Mouse (Mus musculus): Measurements from ENCODE around the gene Cyp1a2. TPM values are rescaled to one million over a fixed set of nuclear protein-coding genes. Genes with fewer than 3 reads are reported as not detected.

The Cyp1a2 gene
- total and polyA plus RNA-seq, 3 experiments = not detected

DNA sequence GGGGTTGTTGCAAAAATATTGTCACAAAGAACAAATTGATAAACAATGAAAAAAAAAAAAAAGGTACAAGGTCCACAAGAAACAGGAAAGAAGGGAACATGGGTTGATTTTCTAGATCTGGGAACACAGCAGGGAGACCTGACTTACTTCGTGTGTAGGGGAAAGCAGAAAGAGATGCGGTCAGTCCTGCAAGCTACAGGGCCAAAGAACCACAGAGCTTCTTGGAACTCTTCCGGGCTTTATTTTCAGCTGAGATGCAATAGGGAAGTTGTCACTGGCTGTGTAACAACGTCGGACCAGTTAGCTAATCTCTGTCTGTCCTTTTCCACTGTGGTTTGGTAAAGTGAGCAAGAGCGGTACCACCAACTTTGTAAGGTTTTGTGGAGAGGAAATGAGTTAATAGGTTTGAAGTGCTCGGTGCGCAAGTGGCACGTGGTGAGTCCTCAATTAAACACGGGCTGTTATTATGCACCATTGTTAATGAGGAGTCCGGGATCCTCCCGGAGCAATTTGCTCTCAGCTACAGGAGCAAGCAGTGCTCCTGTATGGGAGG is 36.9 kb downstream of the Cyp1a2 start:
- dilution Hi-C loops (cut with MboI; ENCODE audit: extremely low pct_ligation_motif_present, extremely low pct_unique_long_range_greater_than_20kb, low sequenced_read_pairs) = no loop called here

GRCm38 (mm10) chr9:57644944-57645893 is 38.3 kb downstream of the Cyp1a2 start:
- Histone ChIP-seq H3K9ac (ENCODE audit: insufficient read depth, low read depth) (peak overlapping the region; percentile 92), H3K79me2 (replicated peaks; ENCODE audit: control insufficient read depth, extremely low read depth, insufficient read depth, poor library complexity, severe bottlenecking) (peaks cover 43% of the 10 kb centered on the region), H3K4me3 (replicated peaks in 1 of 3; ENCODE audit: low read depth in 2 of 3, low read length in 2 of 3, poor library complexity in 1 of 3) (peak overlapping the region; percentile 86 to 95 (median 90)), H3K27ac (ENCODE audit: insufficient read depth, low read depth) (peak overlapping the region; percentile 96), H3K27me3 (replicated peaks) (no peaks in the 10 kb centered on the region), H3K4me1 (ENCODE audit: control insufficient read depth in 1 of 2, insufficient read depth in 2 of 2) (peaks cover 20 to 58% of the 10 kb centered on the region in 2 experiments), H3K4me2 (ENCODE audit: insufficient read depth, low read depth, poor library complexity, severe bottlenecking) (peak overlapping the region; percentile 68), H3K9me3 (replicated peaks; ENCODE audit: low read length) (no peaks in the 10 kb centered on the region), H3K36me3 (replicated peaks in 1 of 2; ENCODE audit: control insufficient read depth in 1 of 2, insufficient read depth in 1 of 2, low read length in 1 of 2) (peaks cover 3 to 16% of the 10 kb centered on the region in 2 experiments)
- DNase-seq (ENCODE audit: extremely low read depth) = peak; percentile 83
- in situ Hi-C loops (cut with MboI; ENCODE audit: low pct_ligation_motif_present, low pct_unique_long_range_greater_than_20kb, low sequenced_read_pairs) = no loop called here
- dilution Hi-C loops (cut with MboI; ENCODE audit: extremely low pct_ligation_motif_present, extremely low pct_unique_long_range_greater_than_20kb, low sequenced_read_pairs) = no loop called here
- no peak for TF ChIP-seq TBP (conservative IDR thresholded peaks at IDR 0.05; ENCODE audit: low read depth, low read length)
- no peak for TF ChIP-seq E2F4 (IDR thresholded peaks at IDR 0.05; ENCODE audit: insufficient replicate concordance, low read depth, low read length)
- TF ChIP-seq USF2 (conservative IDR thresholded peaks at IDR 0.05; ENCODE audit: low read depth, low read length) = no peak
- TF ChIP-seq MXI1 (IDR thresholded peaks at IDR 0.05; ENCODE audit: low read depth, low read length) = peak; percentile 52; the same call in 1 of the 2 replicates
- peak; percentile 86 for TF ChIP-seq MAX (IDR thresholded peaks at IDR 0.05; ENCODE audit: low read length)
- TF ChIP-seq CHD2 (IDR thresholded peaks at IDR 0.05; ENCODE audit: low read length) = peak; percentile 89
- peak; percentile 52; the same call in 1 of the 2 replicates for TF ChIP-seq ETS1 (conservative IDR thresholded peaks at IDR 0.05; ENCODE audit: low read depth, low read length)
- TF ChIP-seq NRF1 (IDR thresholded peaks at IDR 0.05; ENCODE audit: low read depth, low read length) = peak; percentile 97
- TF ChIP-seq CTCF (conservative IDR thresholded peaks at IDR 0.05 in 1 of 2, IDR thresholded peaks at IDR 0.05 in 1 of 2; ENCODE audit: low read depth in 2 of 2, low read length in 2 of 2) = peak; percentile 40 to 89; a peak in 3 of 4 replicates
- peak; percentile 76 for TF ChIP-seq SIN3A (IDR thresholded peaks at IDR 0.05; ENCODE audit: low read length)
- TF ChIP-seq USF1 (IDR thresholded peaks at IDR 0.05; ENCODE audit: low read depth, low read length) = no peak
- peak; percentile 64 for TF ChIP-seq RAD21 (IDR thresholded peaks at IDR 0.05; ENCODE audit: low read depth, low read length)
- peak; percentile 85 for TF ChIP-seq ELF1 (IDR thresholded peaks at IDR 0.05; ENCODE audit: low read depth, low read length)
- TF ChIP-seq HCFC1 (IDR thresholded peaks at IDR 0.05; ENCODE audit: low read depth, low read length) = peak; percentile 56
- no peak for TF ChIP-seq GABPA (IDR thresholded peaks at IDR 0.05; ENCODE audit: insufficient replicate concordance, low read depth, low read length)
- no peak for TF ChIP-seq MAFK (IDR thresholded peaks at IDR 0.05; ENCODE audit: insufficient replicate concordance, low read length)
- TF ChIP-seq ZKSCAN1 (IDR thresholded peaks at IDR 0.05; ENCODE audit: borderline replicate concordance, low read depth, low read length) = no peak
- TF ChIP-seq POLR2A (IDR thresholded peaks at IDR 0.05; ENCODE audit: low read depth, low read length) = peak; percentile 72
- TF ChIP-seq JUN (IDR thresholded peaks at IDR 0.05; ENCODE audit: insufficient read depth, low read depth, low read length) = no peak

More for the DNA sequence above, 36.9 kb downstream of the Cyp1a2 start:
- peak overlapping the region; percentile 18; the same call in 1 of the 2 replicates for H3K4me2 ChIP-seq (ENCODE audit: insufficient read depth, low read depth, poor library complexity, severe bottlenecking)
- H3K27ac ChIP-seq (ENCODE audit: insufficient read depth, low read depth) = peak overlapping the region; percentile 52
- H3K27me3 ChIP-seq (replicated peaks) = no peaks in the 10 kb centered on the region
- H3K9ac ChIP-seq (ENCODE audit: insufficient read depth, low read depth) = peak overlapping the region; percentile 35; the same call in 1 of the 2 replicates
- H3K36me3 ChIP-seq (replicated peaks in 1 of 2; ENCODE audit: control insufficient read depth in 1 of 2, insufficient read depth in 1 of 2, low read length in 1 of 2) = peaks cover 1 to 10% of the 10 kb centered on the region in 2 experiments
- H3K4me3 ChIP-seq (replicated peaks in 1 of 3; ENCODE audit: low read depth in 2 of 3, low read length in 2 of 3, poor library complexity in 1 of 3) = peak overlapping the region in 1 of 3 experiments; percentile 19
- peak; percentile 85 for DNase-seq (ENCODE audit: extremely low read depth)
- in situ Hi-C loops (cut with MboI; ENCODE audit: low pct_ligation_motif_present, low pct_unique_long_range_greater_than_20kb, low sequenced_read_pairs) = no loop called here
- TF ChIP-seq HCFC1 (IDR thresholded peaks at IDR 0.05; ENCODE audit: low read depth, low read length) = peak; percentile 50
- TF ChIP-seq TBP (conservative IDR thresholded peaks at IDR 0.05; ENCODE audit: low read depth, low read length) = 0 out of 2 replicates have a peak, but pooled peaks have one; percentile 50
- peak; percentile 93 for TF ChIP-seq MAX (IDR thresholded peaks at IDR 0.05; ENCODE audit: low read length)
- 0 out of 2 replicates have a peak, but pooled peaks have one; percentile 46 for TF ChIP-seq E2F4 (IDR thresholded peaks at IDR 0.05; ENCODE audit: insufficient replicate concordance, low read depth, low read length)
- TF ChIP-seq ZMIZ1 (IDR thresholded peaks at IDR 0.05; ENCODE audit: low read depth, low read length) = no peak
- TF ChIP-seq EP300 (IDR thresholded peaks at IDR 0.05; ENCODE audit: low read length) = peak; percentile 43
- peak; percentile 36; the same call in 1 of the 2 replicates for TF ChIP-seq NELFE (IDR thresholded peaks at IDR 0.05; ENCODE audit: low read depth, low read length)
- TF ChIP-seq CHD2 (IDR thresholded peaks at IDR 0.05; ENCODE audit: low read length) = no peak
- TF ChIP-seq MAFK (IDR thresholded peaks at IDR 0.05; ENCODE audit: insufficient replicate concordance, low read length) = no peak
- peak; percentile 82 for TF ChIP-seq ETS1 (conservative IDR thresholded peaks at IDR 0.05; ENCODE audit: low read depth, low read length)
- TF ChIP-seq TCF12 (IDR thresholded peaks at IDR 0.05; ENCODE audit: low read depth, low read length) = peak; percentile 55; the same call in 1 of the 2 replicates
- 0 out of 2 replicates have a peak, but pooled peaks have one; percentile 24 for TF ChIP-seq KAT2A (IDR thresholded peaks at IDR 0.05; ENCODE audit: insufficient replicate concordance, low read length)
- no peak for TF ChIP-seq ZNF384 (IDR thresholded peaks at IDR 0.05; ENCODE audit: low read depth, low read length)
- TF ChIP-seq USF1 (IDR thresholded peaks at IDR 0.05; ENCODE audit: low read depth, low read length) = peak; percentile 13; the same call in 1 of the 2 replicates
- TF ChIP-seq JUND (conservative IDR thresholded peaks at IDR 0.05; ENCODE audit: low read depth, low read length) = peak; percentile 45; the same call in 1 of the 2 replicates
- no peak for TF ChIP-seq RAD21 (IDR thresholded peaks at IDR 0.05; ENCODE audit: low read depth, low read length)
- TF ChIP-seq MYC (IDR thresholded peaks at IDR 0.05; ENCODE audit: low read depth, low read length) = peak; percentile 75
- peak; percentile 53; the same call in 1 of the 2 replicates for TF ChIP-seq IRF4 (IDR thresholded peaks at IDR 0.05; ENCODE audit: low read depth, low read length)
- TF ChIP-seq MEF2A (IDR thresholded peaks at IDR 0.05; ENCODE audit: borderline replicate concordance, low read depth, low read length) = peak; percentile 54; the same call in 1 of the 2 replicates
- TF ChIP-seq MAZ (IDR thresholded peaks at IDR 0.05; ENCODE audit: low read depth, low read length) = 0 out of 2 replicates have a peak, but pooled peaks have one; percentile 40
- TF ChIP-seq BHLHE40 (IDR thresholded peaks at IDR 0.05; ENCODE audit: low read depth, low read length) = peak; percentile 89
- peak; percentile 75 for TF ChIP-seq ELF1 (IDR thresholded peaks at IDR 0.05; ENCODE audit: low read depth, low read length)
- no peak for TF ChIP-seq CTCF (conservative IDR thresholded peaks at IDR 0.05 in 1 of 2, IDR thresholded peaks at IDR 0.05 in 1 of 2; ENCODE audit: low read depth in 2 of 2, low read length in 2 of 2)
- peaks cover 33% of the 10 kb centered on the region for H3K79me2 ChIP-seq (replicated peaks; ENCODE audit: control insufficient read depth, extremely low read depth, insufficient read depth, poor library complexity, severe bottlenecking)
- peaks cover 25 to 58% of the 10 kb centered on the region in 2 experiments for H3K4me1 ChIP-seq (ENCODE audit: control insufficient read depth in 1 of 2, insufficient read depth in 2 of 2)
- no peaks in the 10 kb centered on the region for H3K9me3 ChIP-seq (replicated peaks; ENCODE audit: low read length)

Data from CH12.LX (cell line).